Mouse (Mus musculus): ENCODE measurements around the gene Ano6. TPM values are rescaled to one million over a fixed set of nuclear protein-coding genes. Genes with fewer than 3 reads are reported as not detected.

Ano6 gene
- polyA plus RNA-seq, 2 experiments from 2014 or later: 34.8 to 54.6 TPM

- ATAC-seq: no peak
Measured at GRCm38 (mm10) chr15:95944299-95944698, 153.7 kb downstream of the Ano6 start.

DNA sequence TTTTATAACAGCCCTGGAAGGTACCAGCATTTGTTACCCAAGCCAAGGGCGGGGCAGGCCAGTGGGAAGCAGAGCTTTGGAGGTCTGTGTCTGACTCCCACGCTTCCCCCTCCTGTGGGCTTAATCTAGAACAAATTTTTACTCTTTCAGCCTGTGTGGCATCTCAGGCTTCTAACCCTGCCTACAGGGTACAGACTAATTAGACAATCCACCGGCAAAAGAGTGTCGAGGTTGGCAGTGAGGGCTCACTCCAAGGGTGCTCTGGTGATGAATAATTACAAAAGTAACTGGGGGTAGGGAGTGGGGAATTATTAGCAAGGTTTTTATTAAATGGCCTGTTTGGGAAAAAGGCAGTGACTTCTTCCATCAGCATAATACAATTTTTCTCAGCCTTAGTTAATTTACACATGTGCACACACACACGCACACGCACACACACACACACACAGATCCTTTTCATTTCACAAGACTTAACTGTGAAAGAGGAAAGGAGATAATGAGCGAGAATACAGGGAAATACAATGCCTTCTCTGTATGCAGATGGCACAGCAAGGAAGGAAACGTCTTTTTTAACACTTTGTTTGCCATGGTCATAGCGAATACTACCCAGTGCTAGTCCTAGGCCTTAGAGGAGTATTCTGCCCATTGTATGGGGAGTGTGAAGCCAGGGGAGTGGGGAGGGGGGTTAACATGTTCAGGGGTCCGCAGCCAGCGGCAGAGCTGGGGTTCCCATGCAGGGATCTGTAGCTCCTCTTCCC, 155.5 kb downstream of the Ano6 start:
- no peak for ATAC-seq

GRCm38 (mm10) chr15:95948411-95948810, 157.8 kb downstream of the Ano6 start:
- ATAC-seq: no peak

DNA sequence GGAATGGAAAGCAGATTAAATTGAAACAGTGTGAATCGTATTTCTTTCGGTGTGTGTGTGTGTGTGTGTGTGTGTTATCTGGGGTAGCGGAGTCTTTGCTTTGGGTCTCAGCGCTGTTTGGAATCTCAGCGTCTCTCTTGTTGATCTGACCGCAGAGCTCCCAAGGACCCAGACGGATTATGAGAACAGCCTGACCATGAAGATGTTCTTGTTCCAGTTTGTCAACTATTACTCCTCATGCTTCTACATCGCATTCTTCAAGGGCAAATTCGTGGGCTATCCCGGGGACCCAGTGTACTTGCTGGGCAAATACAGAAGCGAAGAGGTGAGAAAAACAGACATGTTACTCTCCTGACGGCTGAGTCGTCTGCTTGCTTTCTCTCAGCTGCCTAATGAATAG, 158.7 kb downstream of the Ano6 start:
- no peak for ATAC-seq

DNA sequence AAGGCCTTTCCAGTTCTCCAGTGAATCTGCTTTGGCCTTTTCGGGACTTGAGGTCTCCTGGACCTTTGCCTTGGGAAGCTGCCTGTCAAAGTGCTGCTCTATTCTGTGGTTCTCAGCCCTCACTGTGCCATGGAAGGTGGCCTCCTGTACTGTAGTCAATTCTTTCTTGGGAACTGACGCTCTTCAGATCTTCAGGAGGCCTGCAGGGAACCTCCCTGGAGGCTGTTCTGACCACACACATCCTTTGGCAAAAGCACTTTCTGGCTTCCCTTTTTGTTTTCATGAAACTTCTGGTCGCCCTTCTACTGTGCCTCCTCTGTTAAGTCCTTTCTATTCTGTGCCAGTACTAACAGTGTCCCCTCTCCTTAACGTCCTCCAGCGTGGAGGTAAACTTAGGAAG, 160.9 kb downstream of the Ano6 start:
- ATAC-seq: no peak

- ATAC-seq: no peak
Measured at GRCm38 (mm10) chr15:95956692-95957091, 166.0 kb downstream of the Ano6 start.

GRCm38 (mm10) chr15:95962411-95963123, 171.9 kb downstream of the Ano6 start:
- ATAC-seq: no peak

GRCm38 (mm10) chr15:95963124-95963482, 172.5 kb downstream of the Ano6 start:
- no peak for ATAC-seq

DNA sequence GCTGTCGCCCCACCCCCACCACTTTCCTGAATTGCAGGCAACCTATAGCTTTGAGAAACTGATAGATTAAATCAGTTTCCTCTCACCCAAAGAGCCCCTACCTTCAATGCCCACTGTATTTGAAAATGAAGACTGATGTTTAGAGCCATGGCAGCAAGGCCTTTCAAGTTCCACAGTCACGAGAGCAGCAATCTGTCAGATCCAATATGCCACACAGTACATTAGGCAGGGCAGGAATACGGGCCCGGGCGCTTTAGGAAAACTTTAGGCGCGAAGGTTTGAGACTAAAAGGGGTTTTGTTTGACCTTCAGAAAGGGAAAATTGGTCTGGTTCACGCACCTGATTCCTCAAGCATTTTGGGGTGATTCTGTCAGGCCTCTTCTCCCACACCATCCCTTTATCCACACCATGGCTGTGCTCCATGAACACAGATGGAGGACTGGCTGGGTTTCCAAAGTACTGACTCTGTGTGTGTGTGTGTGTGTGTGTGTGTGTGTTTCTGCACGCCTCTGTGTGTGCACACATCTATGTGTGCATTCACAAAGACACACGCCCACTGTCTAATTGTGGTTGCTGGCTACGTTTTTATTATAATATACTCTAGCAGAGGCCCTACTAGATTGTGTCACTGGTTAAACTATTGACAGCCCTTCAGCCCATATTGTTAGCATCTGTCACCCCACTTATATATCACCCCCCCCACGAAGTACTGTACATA, 173.0 kb downstream of the Ano6 start:
- ATAC-seq: no peak

DNA sequence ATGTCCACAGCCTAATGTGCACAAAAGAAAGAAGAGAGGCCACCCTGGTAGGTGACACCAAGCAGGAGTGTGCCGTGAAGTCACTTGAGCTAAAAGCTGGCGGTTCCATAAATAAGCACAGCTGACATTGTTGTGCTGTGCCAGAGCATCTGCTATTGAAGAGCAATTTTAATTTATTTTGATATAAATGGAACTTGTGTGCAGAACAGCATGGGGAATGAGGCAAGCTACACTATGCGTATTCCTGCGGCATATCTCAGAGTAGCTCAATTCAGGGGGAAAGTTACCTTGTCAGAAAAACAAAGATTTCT, 173.6 kb downstream of the Ano6 start:
- no peak for ATAC-seq

- no peak for ATAC-seq
Measured at GRCm38 (mm10) chr15:95966979-95967378, 176.3 kb downstream of the Ano6 start.

DNA sequence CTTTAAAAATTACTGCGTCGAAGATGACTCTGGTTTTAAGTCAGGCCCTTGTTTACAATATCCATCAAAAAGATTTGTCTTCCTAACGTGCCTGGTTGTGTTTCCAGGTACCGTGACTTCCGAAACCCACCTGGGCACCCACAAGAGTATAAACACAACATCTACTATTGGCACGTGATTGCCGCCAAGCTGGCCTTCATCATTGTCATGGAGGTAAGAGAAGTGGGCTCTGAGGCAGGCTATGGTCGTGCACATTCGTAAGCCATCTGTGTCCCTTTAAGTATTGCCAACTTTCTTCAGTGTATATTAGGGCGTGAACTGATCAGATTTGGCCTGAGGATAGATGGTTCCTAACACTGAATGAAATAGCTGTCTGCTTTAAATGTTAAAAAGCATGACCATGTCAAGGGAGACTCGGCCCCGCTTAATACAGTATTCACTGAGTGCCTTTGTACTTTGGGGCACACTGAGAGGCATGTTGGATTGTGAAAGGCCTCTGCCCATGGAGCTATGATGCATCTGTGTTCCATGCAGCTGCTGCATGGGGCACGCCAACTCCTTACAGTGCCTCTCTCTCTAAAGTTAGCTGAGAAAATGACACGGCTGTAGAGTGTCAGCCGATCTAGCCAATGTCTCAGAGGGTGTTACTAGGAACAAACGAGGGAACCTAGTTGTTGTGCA, 177.0 kb downstream of the Ano6 start:
- ATAC-seq: no peak

- no peak for ATAC-seq
Measured at GRCm38 (mm10) chr15:95969596-95969995, 179.0 kb downstream of the Ano6 start.

GRCm38 (mm10) chr15:95970176-95970575, 179.5 kb downstream of the Ano6 start:
- ATAC-seq: no peak

DNA sequence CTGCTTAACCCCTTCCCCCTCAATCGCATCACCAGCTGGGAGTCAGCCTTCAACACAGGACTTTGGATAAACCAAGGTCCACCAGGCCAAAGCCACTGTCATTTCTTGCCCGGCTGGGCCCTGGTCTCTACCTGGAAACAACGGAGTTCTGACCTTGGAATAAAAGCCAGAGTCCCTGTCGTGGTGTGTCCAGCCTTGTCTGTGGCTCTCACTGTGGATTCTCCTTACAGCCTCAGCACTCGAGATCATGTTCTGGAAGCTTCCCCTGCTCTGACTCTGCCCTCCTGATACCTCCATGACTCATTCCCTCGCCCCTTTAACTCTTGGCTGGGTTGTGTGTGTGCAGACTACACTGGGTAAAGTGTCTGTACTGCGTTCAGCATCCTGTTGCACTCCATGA, 180.0 kb downstream of the Ano6 start:
- no peak for ATAC-seq

GRCm38 (mm10) chr15:95971302-95971701, 180.7 kb downstream of the Ano6 start:
- no peak for ATAC-seq

GRCm38 (mm10) chr15:95972156-95972555, 181.5 kb downstream of the Ano6 start:
- ATAC-seq: no peak

- no peak for ATAC-seq
Measured at GRCm38 (mm10) chr15:95972621-95973020, 182.0 kb downstream of the Ano6 start.

DNA sequence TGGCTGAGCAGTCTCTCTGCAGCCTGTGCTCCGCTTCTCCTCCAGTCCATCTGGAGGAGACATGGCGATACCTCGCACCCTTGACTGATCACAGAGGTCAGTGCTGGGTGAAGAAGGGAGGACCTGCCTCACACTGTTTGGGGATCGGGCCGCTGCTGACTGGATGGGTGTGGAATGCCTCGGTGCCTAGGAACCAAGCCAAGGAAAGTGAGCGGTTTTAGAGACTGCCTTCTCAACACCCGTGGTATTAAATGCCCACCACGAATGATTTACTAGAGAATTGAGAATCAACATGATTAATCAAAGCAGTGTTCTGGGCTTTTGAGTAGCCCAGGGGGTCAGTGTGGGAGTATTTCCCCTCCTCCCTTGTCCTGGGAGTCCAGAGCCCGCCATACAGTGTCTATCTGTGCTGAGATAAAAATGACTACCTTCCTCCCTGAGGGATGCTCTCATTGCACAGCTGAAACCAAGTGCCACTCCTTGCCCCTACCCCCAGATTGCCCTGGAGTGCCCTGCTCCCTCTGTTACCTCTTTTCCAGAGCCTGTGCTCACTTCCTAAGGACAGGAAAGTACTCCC, 183.5 kb downstream of the Ano6 start:
- ATAC-seq: no peak

GRCm38 (mm10) chr15:95976156-95976876, 185.7 kb downstream of the Ano6 start:
- no peak for ATAC-seq

GRCm38 (mm10) chr15:95977169-95977938, 186.7 kb downstream of the Ano6 start:
- no peak for ATAC-seq

- ATAC-seq: no peak
Measured at GRCm38 (mm10) chr15:95977939-95978252, 187.3 kb downstream of the Ano6 start.
